Mouse (Mus musculus) heart, adult 2 months (tissue): Measurements from ENCODE around the gene Cul9.

Experiments used
- CTCF ChIP-seq: fragments of 200-600 bp; IDR thresholded peaks from 2 replicates; pipeline ENCODE4 v1.8.1; 2022; ENCODE audit warnings: antibody characterized with exemption, mild to moderate bottlenecking, moderate library complexity
- EP300 ChIP-seq: fragments of 200-500 bp; IDR thresholded peaks from 2 replicates; pipeline ENCODE4 v1.6.1; 2011; ENCODE audit warnings: low read depth, low read length, control low read depth; ENCODE audit not compliant: insufficient read depth
- POLR2A ChIP-seq: fragments of 200-500 bp; IDR thresholded peaks from 2 replicates; pipeline ENCODE4 v1.6.1; 2011; ENCODE audit warnings: mild to moderate bottlenecking, low read depth, low read length, control low read depth; ENCODE audit not compliant: insufficient read depth

GRCm38 (mm10) chr17:46545813-46546564, at the start of gene Cul9:
- 0 out of 2 replicates have a peak, but pooled peaks have one; percentile 58 for TF ChIP-seq POLR2A
- TF ChIP-seq EP300: no peak; the same call in 1 of the 2 replicates
- TF ChIP-seq CTCF: no peak
